Mouse (Mus musculus) heart, adult 2 months (tissue): ENCODE measurements around the gene Rarg.

Experiments
- EP300 ChIP-seq: fragments of 200-500 bp; IDR thresholded peaks from 2 replicates; pipeline ENCODE4 v1.6.1; 2011; ENCODE audit warnings: low read depth, low read length, control low read depth; ENCODE audit not compliant: insufficient read depth
- POLR2A ChIP-seq: fragments of 200-500 bp; IDR thresholded peaks from 2 replicates; pipeline ENCODE4 v1.6.1; 2011; ENCODE audit warnings: mild to moderate bottlenecking, low read depth, low read length, control low read depth; ENCODE audit not compliant: insufficient read depth

- TF ChIP-seq EP300, result no peak
- no peak for TF ChIP-seq POLR2A
Observed at GRCm38 (mm10) chr15:102232764-102233163, 24.6 kb downstream of the Rarg start.
